Mouse (Mus musculus) adrenal gland, adult (tissue): ENCODE measurements at regions not wholly inside any gene's neighbourhood (a gene's known extent, or its start where the extent isn't known, plus 50 kb on each side); places are given as distances from the start of the nearest gene placed in this dataset.

Experiments
- DNase-seq, 2 experiments: peaks; one replicate each; pipeline ENCODE4 v3.0.0; 2022 to 2023; ENCODE audit warnings: low spot score in 1 of 2; ENCODE audit not compliant: inconsistent age in 2 of 2

- DNase-seq = no peak
Observed at GRCm38 (mm10) chr15:74461935-74462334, 174.2 kb downstream of the Mroh4 start.

GRCm38 (mm10) chr15:74459345-74459975 is 176.7 kb downstream of the Mroh4 start:
- DNase-seq = no peak

- no peak for DNase-seq
Observed at GRCm38 (mm10) chr15:74458940-74459339, 177.2 kb downstream of the Mroh4 start.

DNA sequence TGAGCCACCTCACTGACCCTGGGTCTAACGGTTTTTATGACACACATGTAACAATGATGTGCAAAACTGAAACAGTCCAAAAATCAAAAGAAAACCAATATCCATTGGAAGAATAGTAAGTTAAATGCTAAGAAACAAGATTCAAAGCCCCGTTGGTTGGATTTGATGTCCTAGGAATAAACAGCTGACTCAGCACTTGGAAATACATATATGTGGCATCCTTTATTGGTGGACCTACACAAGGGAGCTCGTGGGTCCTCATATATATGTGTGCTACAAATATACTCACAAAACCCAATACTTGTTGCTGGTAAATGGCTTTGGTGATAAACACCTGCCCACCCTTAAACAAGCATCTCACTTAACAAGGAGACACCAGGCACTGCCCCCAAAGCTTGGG is 178.2 kb downstream of the Mroh4 start:
- DNase-seq = no peak

DNA sequence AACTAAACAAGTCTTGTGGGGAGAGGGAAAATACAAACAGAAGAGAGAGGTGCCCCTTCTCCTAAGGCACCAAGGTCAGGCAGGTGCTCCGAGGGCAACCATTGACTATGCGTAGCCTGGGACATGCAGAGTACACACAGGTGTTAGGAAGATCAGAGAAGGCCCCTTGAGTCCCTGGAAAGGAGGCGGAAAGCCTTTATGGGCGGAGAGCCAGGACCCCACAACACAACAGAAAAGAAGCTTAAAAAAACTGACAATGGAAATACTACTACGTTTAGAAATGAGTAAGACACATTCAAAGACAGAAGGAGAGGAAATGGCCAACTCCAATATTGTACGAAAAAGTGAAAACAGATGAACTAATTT is 179.5 kb downstream of the Mroh4 start:
- no peak for DNase-seq

- no peak for DNase-seq
Observed at GRCm38 (mm10) chr15:74455921-74456674, 180.1 kb downstream of the Mroh4 start.

DNA sequence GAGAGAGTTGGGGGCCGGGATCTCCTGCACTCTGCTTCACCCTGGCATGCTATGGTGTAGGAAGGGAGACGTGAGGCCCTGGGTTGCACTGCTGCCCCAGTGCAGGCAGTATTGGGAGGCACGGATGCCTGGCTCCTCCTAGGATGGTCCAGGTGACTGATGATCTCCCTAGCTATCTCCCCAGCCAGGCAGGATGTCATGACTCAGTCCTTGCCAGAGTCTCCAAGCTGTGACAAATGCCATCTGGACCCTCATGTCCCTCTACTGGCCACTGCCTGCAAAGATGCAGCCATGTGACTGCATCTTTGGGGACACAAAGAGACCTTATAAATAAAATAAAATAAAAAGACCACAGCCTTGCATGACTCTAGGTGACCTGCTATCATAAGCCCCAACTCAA is 181.6 kb downstream of the Mroh4 start:
- no peak for DNase-seq

DNA sequence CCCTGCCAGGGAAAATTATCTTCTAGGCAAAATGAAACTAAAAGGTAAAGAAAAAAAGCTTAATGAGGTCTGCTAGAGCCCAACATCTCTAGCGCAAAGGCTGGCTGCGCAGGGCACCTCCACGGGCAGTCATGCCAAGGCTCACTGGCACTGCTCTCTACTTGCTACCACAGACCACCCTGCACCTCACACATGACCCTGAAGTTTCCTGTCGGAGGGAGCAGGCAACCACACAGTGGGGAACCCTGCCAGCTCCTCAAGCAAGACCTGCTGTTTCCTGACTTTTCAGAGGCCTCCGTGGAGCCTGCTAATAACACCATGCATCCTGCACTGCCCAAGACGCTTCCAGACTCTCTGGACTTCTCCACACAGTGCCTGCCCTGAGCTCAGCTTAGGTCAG is 182.3 kb downstream of the Mroh4 start:
- DNase-seq = no peak

- DNase-seq = no peak
Observed at GRCm38 (mm10) chr15:74452426-74452825, 183.7 kb downstream of the Mroh4 start.

- no peak for DNase-seq
Observed at GRCm38 (mm10) chr15:74441889-74442288, 194.3 kb downstream of the Mroh4 start.

DNA sequence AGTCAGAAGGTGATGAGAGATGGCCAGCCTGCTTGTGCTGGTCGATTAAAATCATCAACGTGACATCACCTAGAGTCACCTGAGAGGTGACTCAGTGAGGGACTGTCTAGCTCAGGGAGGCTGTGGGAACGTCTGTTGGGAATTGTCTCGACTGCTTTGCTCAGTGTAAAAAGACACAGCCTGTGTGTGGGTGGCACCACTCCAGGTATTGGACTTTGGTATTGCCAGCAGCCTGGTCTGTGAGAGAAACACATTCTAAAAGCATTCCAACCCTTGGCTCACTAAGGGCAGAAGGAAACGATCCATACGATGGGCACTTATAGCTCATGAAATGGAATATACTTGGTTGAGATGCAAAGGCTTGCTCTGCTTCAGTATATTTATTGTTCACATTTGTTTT is 209.2 kb downstream of the Mroh4 start:
- no peak for DNase-seq

DNA sequence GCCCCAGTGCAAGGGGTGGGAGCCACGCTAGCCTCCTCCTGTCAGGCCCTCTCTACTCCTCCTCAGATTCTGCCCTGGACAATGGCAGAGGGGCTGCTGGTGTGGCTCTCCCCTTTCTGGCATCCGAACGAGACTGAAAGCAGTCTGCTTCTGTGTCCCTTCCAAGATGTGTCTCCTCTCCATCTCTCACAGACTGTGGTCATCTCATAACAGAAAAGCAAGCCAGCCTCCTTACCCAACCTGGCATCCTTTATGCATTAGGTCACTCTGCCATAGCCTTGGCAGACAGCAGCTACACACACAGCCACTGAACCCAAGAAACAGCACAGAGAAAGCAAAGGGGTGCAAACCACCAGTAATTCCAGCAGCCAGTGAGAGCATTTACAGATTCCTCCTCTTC is 213.2 kb downstream of the Mroh4 start:
- DNase-seq = no peak

- DNase-seq = no peak
Observed at GRCm38 (mm10) chr15:74420550-74420949, 215.6 kb downstream of the Mroh4 start.

- DNase-seq = no peak
Observed at GRCm38 (mm10) chr15:74418635-74419034, 217.5 kb downstream of the Mroh4 start.

GRCm38 (mm10) chr15:74413217-74413616 is 222.9 kb downstream of the Mroh4 start:
- no peak for DNase-seq

DNA sequence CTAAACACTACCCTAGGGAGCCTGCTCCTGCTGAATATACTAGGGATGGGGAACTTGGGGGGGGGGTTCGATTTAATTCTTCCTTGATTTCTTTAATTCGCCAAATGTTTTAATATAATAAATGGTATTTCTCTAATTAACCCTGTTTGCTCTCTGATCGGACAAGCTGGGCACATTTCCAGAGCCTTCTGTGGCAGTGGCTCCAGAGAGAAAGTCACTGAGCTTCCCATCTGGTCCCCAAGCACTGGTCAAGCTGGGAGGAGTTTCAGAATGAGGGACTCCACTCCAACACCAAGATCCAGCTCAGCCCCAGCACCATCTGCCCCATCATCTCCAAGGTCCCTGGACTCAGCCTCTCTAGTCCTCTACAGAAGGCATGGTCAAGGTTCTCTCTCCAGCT is 223.9 kb downstream of the Mroh4 start:
- DNase-seq = no peak

GRCm38 (mm10) chr15:74411097-74411496 is 225.1 kb downstream of the Mroh4 start:
- DNase-seq = peak in 1 of 2 experiments; percentile 49

DNA sequence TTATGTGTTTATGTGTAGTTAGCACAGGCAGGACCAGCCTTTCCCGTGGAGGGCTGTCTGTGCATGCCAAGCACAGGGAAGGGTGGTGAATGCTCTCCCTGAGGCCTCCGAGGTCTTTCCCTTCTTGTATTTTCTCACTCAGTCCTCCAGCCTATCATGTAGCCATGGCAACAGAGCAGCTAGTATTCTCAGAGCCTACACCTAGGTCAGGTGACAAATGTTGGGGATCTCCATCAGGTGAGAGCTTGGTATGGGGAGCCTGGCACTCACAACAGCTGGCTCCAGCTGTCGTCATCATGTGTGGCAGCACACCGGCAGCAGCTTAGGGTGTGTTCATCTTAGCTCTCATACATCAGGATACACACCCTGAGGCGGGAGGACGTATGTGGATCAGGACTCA is 231.3 kb downstream of the Mroh4 start:
- DNase-seq = no peak

DNA sequence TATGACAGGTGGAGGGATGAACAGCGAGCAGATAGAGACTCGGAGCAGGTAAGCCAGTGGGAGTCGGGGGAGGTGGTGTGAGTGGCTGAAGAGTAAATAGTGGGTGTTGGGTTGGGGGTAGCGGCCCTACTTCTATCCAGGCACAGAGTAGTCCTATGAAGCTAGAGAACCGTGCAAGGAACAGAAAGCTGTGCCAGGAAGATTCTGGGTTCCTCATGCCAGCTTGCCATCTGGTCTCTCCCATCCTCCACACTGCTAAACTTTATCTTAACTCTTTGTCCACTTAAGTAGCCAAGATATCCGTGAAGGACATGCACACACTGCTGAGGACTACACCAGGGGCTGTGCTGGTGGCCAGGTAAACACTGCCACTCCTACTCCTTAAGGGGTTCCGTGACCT is 234.9 kb downstream of the Mroh4 start:
- no peak for DNase-seq

GRCm38 (mm10) chr15:74396029-74396428 is 240.1 kb downstream of the Mroh4 start:
- DNase-seq = no peak

GRCm38 (mm10) chr15:74387533-74387932 is 248.6 kb downstream of the Mroh4 start:
- no peak for DNase-seq

DNA sequence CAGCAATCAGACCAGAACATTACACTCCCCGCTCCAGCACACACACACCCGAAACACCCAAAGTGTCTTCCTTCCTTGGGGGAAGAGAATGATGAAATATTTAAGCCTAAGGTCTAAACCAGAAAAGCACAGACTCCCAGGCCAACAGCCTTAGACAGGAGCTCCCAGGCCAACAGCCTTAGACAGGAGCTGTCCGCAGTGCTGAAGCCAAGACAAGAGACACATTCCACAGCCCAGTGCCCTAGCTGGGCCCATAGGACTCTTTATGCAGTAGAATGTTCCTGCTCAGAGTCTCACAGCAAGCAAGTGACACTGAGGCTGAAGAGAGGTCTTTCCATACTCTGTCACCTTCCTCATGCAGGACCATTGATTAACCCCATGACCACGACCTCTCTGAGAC is 253.6 kb downstream of the Mroh4 start:
- peak; percentile 13 to 49 for DNase-seq

- no peak for DNase-seq
Observed at GRCm38 (mm10) chr15:74379366-74379765, 256.8 kb downstream of the Mroh4 start.
